Mouse (Mus musculus) cerebellum, adult 2 months (tissue): ENCODE measurements at regions not wholly inside any gene's neighbourhood (a gene's known extent, or its start where the extent isn't known, plus 50 kb on each side); places are given as distances from the start of the nearest gene placed in this dataset.

ENCODE experiments used
- CTCF ChIP-seq: fragments of 200-500 bp; IDR thresholded peaks from 2 replicates; pipeline ENCODE4 v1.5.1; 2011; ENCODE audit warnings: low read depth, mild to moderate bottlenecking, control low read depth, low read length, moderate library complexity, borderline replicate concordance; ENCODE audit not compliant: insufficient read depth
- POLR2A ChIP-seq: fragments of 200-500 bp; IDR thresholded peaks from 2 replicates; pipeline ENCODE4 v1.6.1; 2011; ENCODE audit warnings: low read length, control low read depth, borderline replicate concordance; ENCODE audit not compliant: insufficient read depth

DNA sequence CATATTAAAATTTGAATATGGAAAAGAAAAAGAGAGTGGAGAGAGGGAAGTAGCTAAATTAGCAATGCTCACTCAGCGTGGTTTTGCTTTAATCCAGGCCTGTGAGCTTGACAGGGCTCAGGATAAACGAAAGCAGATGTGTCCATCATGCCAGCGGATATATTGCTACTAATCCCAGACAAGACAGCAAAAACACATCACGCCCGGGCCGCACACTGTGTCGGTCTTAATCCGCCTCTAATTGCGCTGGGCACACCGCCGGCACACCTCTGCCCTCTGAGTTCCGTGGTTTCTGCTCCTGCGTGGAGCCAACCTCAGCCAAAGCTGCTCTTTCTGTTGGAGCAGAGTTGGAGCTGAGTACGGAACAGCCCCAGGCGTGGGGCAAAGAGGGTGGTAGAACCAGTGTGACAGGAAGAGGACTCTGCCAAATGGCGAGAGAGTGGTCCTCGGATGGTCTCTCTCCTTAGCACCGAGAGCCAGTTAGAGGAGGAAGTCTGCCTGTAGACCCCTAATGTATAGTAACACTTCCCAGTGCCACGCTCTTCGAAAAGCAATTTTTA is 169.2 kb downstream of the Gm4791 start:
- TF ChIP-seq CTCF (no peak), POLR2A (no peak)
